Mouse (Mus musculus): Measurements from ENCODE around the gene Pepd.

Pepd gene

GRCm38 (mm10) chr7:34983702-34984475, 71.7 kb downstream of the Pepd start:
- no peak for DNase-seq (ENCODE audit: low spot score)

DNA sequence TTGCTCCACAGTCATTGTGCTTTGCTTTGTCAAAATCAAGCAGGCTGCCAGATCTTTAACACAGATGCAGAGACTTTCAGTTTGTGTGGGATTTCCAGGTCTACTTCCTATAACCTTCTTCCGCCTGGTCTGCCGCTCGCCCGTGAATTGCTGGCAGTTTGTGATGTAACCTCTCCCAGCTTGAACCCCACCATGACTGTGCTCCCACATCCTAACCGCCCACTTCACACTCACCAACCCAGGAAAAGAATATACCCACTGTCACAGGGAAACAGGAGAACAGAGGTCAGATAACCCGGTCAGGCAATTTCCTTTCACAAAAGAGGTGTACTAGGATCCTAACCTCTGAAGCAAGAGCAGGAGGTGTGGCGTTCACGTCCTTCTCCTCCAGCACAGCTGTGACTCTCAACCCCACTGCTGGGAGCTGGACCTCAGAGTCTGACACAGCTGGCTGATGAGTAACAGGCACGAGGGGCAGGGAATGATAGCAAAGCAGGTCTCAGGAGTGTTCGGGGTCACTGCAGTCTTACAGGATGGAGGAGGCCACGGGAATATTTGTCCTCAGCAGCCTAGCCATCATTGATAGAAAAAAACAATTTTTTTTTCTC, 72.5 kb downstream of the Pepd start:
- DNase-seq (ENCODE audit: low spot score): no peak

DNA sequence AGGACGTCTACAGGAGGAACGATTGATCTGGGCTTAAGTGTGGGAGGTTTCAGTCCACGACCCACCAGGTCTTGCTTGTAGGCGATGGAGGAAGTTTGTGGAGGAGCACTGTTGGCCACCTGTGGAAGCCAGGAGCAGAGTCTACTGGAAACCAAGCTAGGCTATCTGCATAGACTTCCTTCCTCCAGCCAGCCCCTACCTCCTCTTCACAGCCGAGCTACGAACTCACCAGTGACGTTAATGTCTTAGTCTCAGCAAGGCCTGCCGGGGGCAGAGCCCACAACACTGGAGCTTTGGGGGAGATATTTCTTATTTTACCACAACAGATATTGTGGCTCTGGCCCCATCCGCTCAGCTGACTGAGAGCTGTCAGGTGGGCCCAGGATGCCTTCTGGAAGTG, 73.0 kb downstream of the Pepd start:
- DNase-seq (ENCODE audit: low spot score): no peak

DNA sequence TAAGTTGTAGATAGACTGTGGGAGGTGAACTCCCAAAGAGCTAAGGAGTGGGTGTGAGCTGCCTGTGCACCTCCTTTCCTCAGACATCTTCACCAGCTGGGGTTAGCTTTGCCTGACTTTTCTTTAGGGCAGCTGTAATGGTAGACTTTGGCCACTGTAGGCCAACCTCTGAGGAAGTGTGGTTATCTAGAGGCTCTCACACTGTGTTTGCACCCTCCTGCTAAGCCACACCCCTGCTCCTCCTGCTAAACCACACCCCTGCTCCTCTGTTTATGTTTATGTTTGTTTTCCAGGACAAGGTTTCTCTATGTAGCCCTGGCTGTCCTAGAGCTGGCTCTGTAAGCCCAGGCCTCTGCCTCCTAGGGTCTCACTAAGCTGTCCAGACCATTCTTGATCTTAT, 73.5 kb downstream of the Pepd start:
- DNase-seq (ENCODE audit: low spot score): no peak

DNA sequence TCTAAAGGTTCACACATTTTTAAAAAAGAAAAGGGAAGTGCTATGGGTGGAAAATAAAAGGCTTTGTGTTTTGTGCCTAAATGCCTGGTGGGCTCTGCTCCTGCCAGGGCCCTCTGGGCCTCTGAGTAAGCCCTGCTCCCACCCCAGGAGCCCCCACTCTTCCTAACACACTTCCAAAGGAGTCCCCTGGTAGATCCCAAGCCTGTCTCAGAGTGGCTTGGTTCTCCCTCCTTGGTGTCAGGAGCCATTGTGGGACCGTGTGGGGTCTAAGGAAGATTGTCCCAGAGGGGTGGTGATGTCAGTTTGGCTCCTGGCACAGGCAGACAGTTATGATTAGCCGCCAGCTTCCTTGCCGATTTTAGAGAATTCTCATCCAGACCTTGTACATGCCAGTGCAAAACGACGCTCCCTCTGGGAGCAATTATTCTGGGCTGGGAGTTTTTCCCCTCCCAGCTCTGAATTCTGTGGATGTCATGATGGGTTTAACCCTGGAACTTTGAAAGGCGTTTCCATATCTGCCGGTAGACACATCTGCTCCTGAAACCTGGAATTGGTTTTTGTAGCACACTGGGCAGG, 74.5 kb downstream of the Pepd start:
- DNase-seq (ENCODE audit: low spot score): no peak

GRCm38 (mm10) chr7:34987258-34987657, 75.1 kb downstream of the Pepd start:
- DNase-seq (ENCODE audit: low spot score): no peak

GRCm38 (mm10) chr7:34988488-34988887, 76.3 kb downstream of the Pepd start:
- no peak for DNase-seq (ENCODE audit: low spot score)

DNA sequence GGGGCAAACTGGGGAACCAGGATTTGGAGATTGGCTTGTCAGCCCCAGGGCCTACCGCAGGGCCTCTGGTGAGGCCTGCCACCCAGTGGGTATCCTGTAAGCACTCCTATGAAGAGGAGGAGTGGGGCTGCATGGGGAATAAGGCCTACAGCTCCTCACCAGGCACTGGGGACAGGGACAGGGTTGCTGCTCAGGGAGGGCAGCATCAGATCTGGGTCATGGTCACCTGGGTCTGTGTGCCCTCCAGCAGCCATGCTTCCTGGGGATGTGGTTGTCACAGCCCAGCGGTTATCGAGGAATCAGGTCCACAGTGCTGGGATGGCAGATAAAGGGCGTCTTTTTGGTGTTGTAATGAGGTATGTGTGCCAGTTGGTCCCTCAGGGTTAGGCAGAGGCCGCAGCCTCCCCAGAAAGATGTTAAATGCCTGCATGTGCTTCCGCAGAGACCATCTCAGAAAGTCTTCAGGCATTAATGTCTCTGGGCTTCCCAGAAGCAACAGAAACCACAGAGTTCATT, 79.6 kb downstream of the Pepd start:
- no peak for DNase-seq (ENCODE audit: low spot score)

GRCm38 (mm10) chr7:34992766-34993165, 80.6 kb downstream of the Pepd start:
- no peak for DNase-seq (ENCODE audit: low spot score)

GRCm38 (mm10) chr7:34995872-34996662, 83.9 kb downstream of the Pepd start:
- DNase-seq (ENCODE audit: low spot score): no peak

- DNase-seq (ENCODE audit: low spot score): peak; percentile 73
These were observed 88.7 kb downstream of the Pepd start for GRCm38 (mm10) chr7:35000839-35001238.

DNA sequence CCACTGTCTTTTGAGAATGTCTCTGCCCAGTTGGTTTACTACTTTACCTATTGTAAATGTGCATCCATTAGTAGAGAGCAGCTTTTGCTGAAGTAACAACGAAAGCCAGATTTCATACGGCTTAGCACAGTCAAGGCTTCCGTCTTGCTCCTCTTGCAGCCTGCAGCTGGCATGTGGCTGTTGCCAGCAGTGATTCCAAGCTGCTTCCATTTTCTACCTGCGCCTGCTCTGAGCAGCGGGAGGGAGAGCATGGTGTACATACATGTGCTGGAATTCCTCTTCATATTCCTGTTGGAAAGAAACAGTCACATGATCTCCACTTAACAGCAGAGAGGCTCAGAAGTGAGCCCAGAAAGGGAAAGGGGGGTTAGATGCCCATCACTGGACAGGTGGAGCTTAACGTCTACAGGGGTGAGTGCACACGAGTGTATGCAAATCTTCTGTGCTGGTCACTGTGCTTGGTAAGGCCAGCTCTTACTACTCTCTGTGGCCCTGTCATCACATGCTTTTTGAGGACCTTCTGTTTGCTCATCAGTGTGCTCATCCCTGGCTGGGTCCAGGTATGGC, 91.1 kb downstream of the Pepd start:
- no peak for DNase-seq (ENCODE audit: low spot score)

DNA sequence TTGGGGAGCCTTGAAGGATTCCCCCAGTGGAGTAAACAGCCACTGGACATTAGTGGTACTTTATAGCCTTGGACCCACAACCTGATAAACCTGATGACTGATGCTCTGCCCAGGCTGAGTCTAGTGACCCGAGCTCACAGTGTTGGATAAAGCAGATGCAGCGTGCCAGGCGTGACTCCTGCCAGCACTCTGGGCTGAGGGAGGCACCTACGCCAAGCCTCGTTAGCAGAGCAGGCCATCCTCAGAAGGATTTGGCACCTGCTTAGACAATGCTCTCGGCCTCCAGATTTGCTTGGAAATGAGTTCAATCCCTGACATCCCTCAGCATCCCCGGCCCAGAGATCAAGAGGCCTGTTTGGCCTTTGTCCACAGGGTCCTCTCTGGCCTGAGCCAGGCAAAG, 94.5 kb downstream of the Pepd start:
- DNase-seq (ENCODE audit: low spot score): no peak

- no peak for DNase-seq (ENCODE audit: low spot score)
These were observed 101.0 kb downstream of the Pepd start for GRCm38 (mm10) chr7:35013228-35013627.

- no peak for DNase-seq (ENCODE audit: low spot score)
These were observed 103.1 kb downstream of the Pepd start for GRCm38 (mm10) chr7:35015252-35015651.

DNA sequence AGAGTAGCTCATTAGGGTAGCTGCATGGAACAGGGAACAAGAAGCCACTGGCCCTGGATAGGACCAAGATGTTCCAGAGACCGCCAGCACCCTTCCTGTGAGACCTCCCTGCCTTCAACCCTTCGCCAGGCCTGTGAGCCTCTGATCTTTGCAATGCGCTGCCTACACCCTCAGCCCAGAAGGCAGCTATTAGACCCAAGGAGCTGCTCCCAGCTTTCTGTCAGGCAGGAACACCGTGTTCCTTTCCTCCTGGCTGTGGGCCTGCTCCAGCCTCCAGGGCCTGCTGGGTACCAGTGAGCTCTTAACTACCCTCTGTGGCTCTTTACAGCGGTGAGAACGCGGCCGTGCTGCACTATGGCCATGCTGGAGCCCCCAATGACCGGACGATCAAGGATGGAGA, 109.2 kb downstream of the Pepd start:
- DNase-seq (ENCODE audit: low spot score): peak; percentile 74

GRCm38 (mm10) chr7:35023251-35023650, 111.1 kb downstream of the Pepd start:
- DNase-seq (ENCODE audit: low spot score): no peak

DNA sequence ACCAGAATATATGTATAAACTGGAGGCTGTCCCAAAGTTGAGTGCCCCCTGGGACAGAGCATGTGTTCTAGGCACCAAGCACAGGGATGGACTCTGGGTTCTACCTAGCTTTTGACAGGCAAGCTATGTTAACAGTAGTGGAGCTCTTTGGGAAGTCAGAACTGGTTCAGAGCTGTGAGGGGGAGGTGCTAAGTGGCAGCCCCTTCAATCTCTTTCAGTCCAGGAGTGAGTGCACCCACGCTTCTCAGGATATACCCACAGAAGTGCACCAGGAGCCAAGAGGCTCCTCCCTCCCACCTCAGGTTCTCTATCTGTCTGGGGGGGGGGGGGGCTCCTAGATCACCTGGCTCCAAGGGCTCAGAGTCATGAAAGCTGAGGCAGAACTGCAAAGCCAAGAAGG, 112.2 kb downstream of the Pepd start:
- no peak for DNase-seq (ENCODE audit: low spot score)

GRCm38 (mm10) chr7:35025409-35026275, 113.5 kb downstream of the Pepd start:
- DNase-seq (ENCODE audit: low spot score): peak; percentile 89

GRCm38 (mm10) chr7:35026276-35026630, 114.1 kb downstream of the Pepd start:
- DNase-seq (ENCODE audit: low spot score): no peak

- DNase-seq (ENCODE audit: low spot score): peak; percentile 74
These were observed 114.7 kb downstream of the Pepd start for GRCm38 (mm10) chr7:35026838-35027291.
